Mouse (Mus musculus): ENCODE data around the gene Wdr82. TPM values are rescaled to one million over a fixed set of nuclear protein-coding genes. Genes with fewer than 3 reads are reported as not detected.

Gene Wdr82
- polyA plus RNA-seq, 1 experiment, result 49.1 TPM

GRCm38 (mm10) chr9:106192024-106192423, 21.3 kb downstream of the Wdr82 start:
- H3K4me1 ChIP-seq (ENCODE audit: control insufficient read depth, insufficient read depth, low read length), result no peaks in the 10 kb centered on the region
- DNase-seq, result no peak
- TF ChIP-seq CTCF (IDR thresholded peaks at IDR 0.05; ENCODE audit: insufficient read depth, low read length) (no peak), POLR2A (IDR thresholded peaks at IDR 0.05; ENCODE audit: borderline replicate concordance, extremely low read depth, low read depth, low read length) (no peak)
- 87% methylated on average over 8 of the region's 8 CpGs for WGBS
- H3K4me3 ChIP-seq (replicated peaks; ENCODE audit: extremely low read depth, low read depth, low read length), result no peak overlapping the region

- no peak for TF ChIP-seq POLR2A (IDR thresholded peaks at IDR 0.05; ENCODE audit: borderline replicate concordance, extremely low read depth, low read depth, low read length)
- TF ChIP-seq CTCF (IDR thresholded peaks at IDR 0.05; ENCODE audit: insufficient read depth, low read length), result no peak
- WGBS, result 58% methylated on average over 1 of the region's 1 CpGs
- Histone ChIP-seq H3K4me1 (ENCODE audit: control insufficient read depth, insufficient read depth, low read length) (no peaks in the 10 kb centered on the region; the same call in 1 of the 2 replicates), H3K4me3 (replicated peaks; ENCODE audit: extremely low read depth, low read depth, low read length) (no peak overlapping the region)
- DNase-seq, result no peak
Measured at GRCm38 (mm10) chr9:106192998-106193397, 22.3 kb downstream of the Wdr82 start.

GRCm38 (mm10) chr9:106193930-106194807, 23.4 kb downstream of the Wdr82 start:
- 87% methylated on average over 8 of the region's 8 CpGs for WGBS
- no peak for TF ChIP-seq POLR2A (IDR thresholded peaks at IDR 0.05; ENCODE audit: borderline replicate concordance, extremely low read depth, low read depth, low read length)
- no peak for TF ChIP-seq CTCF (IDR thresholded peaks at IDR 0.05; ENCODE audit: insufficient read depth, low read length)
- no peak for DNase-seq
- peaks cover 3% of the 10 kb centered on the region for H3K4me1 ChIP-seq (ENCODE audit: control insufficient read depth, insufficient read depth, low read length)
- no peak overlapping the region for H3K4me3 ChIP-seq (replicated peaks; ENCODE audit: extremely low read depth, low read depth, low read length)

- WGBS, result 87% methylated on average over 8 of the region's 8 CpGs
- TF ChIP-seq POLR2A (IDR thresholded peaks at IDR 0.05; ENCODE audit: borderline replicate concordance, extremely low read depth, low read depth, low read length), result no peak
- TF ChIP-seq CTCF (IDR thresholded peaks at IDR 0.05; ENCODE audit: insufficient read depth, low read length), result no peak
- no peak for DNase-seq
- H3K4me3 ChIP-seq (replicated peaks; ENCODE audit: extremely low read depth, low read depth, low read length), result no peak overlapping the region
- peaks cover 7% of the 10 kb centered on the region for H3K4me1 ChIP-seq (ENCODE audit: control insufficient read depth, insufficient read depth, low read length)
Measured at GRCm38 (mm10) chr9:106195693-106196092, 25.0 kb downstream of the Wdr82 start.

GRCm38 (mm10) chr9:106197081-106197713, 26.5 kb downstream of the Wdr82 start:
- H3K4me1 ChIP-seq (ENCODE audit: control insufficient read depth, insufficient read depth, low read length), result peaks cover 7% of the 10 kb centered on the region
- H3K4me3 ChIP-seq (replicated peaks; ENCODE audit: extremely low read depth, low read depth, low read length), result no peak overlapping the region
- WGBS, result 83% methylated on average over 3 of the region's 3 CpGs
- no peak for TF ChIP-seq POLR2A (IDR thresholded peaks at IDR 0.05; ENCODE audit: borderline replicate concordance, extremely low read depth, low read depth, low read length)
- no peak for TF ChIP-seq CTCF (IDR thresholded peaks at IDR 0.05; ENCODE audit: insufficient read depth, low read length)
- no peak for DNase-seq

- Histone ChIP-seq H3K4me1 (ENCODE audit: control insufficient read depth, insufficient read depth, low read length) (peaks cover 9% of the 10 kb centered on the region), H3K4me3 (replicated peaks; ENCODE audit: extremely low read depth, low read depth, low read length) (no peak overlapping the region)
- WGBS, result 93% methylated on average over 9 of the region's 9 CpGs
- DNase-seq, result no peak
- TF ChIP-seq CTCF (IDR thresholded peaks at IDR 0.05; ENCODE audit: insufficient read depth, low read length) (no peak), POLR2A (IDR thresholded peaks at IDR 0.05; ENCODE audit: borderline replicate concordance, extremely low read depth, low read depth, low read length) (no peak)
Measured at GRCm38 (mm10) chr9:106197732-106198131, 27.0 kb downstream of the Wdr82 start.

GRCm38 (mm10) chr9:106198962-106199458, 28.3 kb downstream of the Wdr82 start:
- WGBS, result under 1% methylated on average over 49 of the region's 51 CpGs
- TF ChIP-seq POLR2A (IDR thresholded peaks at IDR 0.05; ENCODE audit: borderline replicate concordance, extremely low read depth, low read depth, low read length) (peak; percentile 60; the same call in 1 of the 2 replicates), CTCF (IDR thresholded peaks at IDR 0.05; ENCODE audit: insufficient read depth, low read length) (no peak)
- DNase-seq, result peak; percentile 80

GRCm38 (mm10) chr9:106199535-106200272, 29.0 kb downstream of the Wdr82 start, which contains the start of gene Ppm1m:
TSS of gene Ppm1m (minus strand) at chr9:106199746.
- WGBS, result 53% methylated on average over 18 of the region's 18 CpGs
- H3K4me1 ChIP-seq (ENCODE audit: control insufficient read depth, insufficient read depth, low read length), result peaks cover 13% of the 10 kb centered on the region
- no peak for DNase-seq
- peak within 1 kb of the TSS; percentile 81 for H3K4me3 ChIP-seq (replicated peaks; ENCODE audit: extremely low read depth, low read depth, low read length)
- TF ChIP-seq CTCF (IDR thresholded peaks at IDR 0.05; ENCODE audit: insufficient read depth, low read length) (no peak), POLR2A (IDR thresholded peaks at IDR 0.05; ENCODE audit: borderline replicate concordance, extremely low read depth, low read depth, low read length) (no peak)

More at GRCm38 (mm10) chr9:106198962-106199458, 28.3 kb downstream of the Wdr82 start:
- H3K4me1 ChIP-seq (ENCODE audit: control insufficient read depth, insufficient read depth, low read length), result peaks cover 9% of the 10 kb centered on the region
- H3K4me3 ChIP-seq (replicated peaks; ENCODE audit: extremely low read depth, low read depth, low read length), result peak overlapping the region; percentile 81

- DNase-seq, result no peak
- Histone ChIP-seq H3K4me1 (ENCODE audit: control insufficient read depth, insufficient read depth, low read length) (peaks cover 22% of the 10 kb centered on the region), H3K4me3 (replicated peaks; ENCODE audit: extremely low read depth, low read depth, low read length) (no peak overlapping the region)
- TF ChIP-seq CTCF (IDR thresholded peaks at IDR 0.05; ENCODE audit: insufficient read depth, low read length) (no peak), POLR2A (IDR thresholded peaks at IDR 0.05; ENCODE audit: borderline replicate concordance, extremely low read depth, low read depth, low read length) (no peak)
- WGBS, result 86% methylated on average over 3 of the region's 3 CpGs
Measured at GRCm38 (mm10) chr9:106201895-106202294, 31.2 kb downstream of the Wdr82 start.
